Mouse (Mus musculus) G1E (cell line): ENCODE measurements around the gene Shank3. TPM values are rescaled to one million over a fixed set of nuclear protein-coding genes. Genes with fewer than 3 reads are reported as not detected.

Source experiments
- ATAC-seq: 2 replicates; pipeline ENCODE4 v1.8.0; 2016; ENCODE audit warnings: mild to moderate bottlenecking; ENCODE audit not compliant: insufficient number of reproducible peaks, poor library complexity, low FRiP score, severe bottlenecking; ENCODE audit errors: extremely low read depth
- DNase-seq: peaks from one replicate; pipeline ENCODE4 v3.0.0; 2012; ENCODE audit warnings: low spot score
- H3K27me3 ChIP-seq: 2 replicates; pipeline ENCODE4 v1.6.1; 2012; ENCODE audit warnings: mild to moderate bottlenecking, low read length, inconsistent platforms; ENCODE audit not compliant: insufficient read depth
- H3K36me3 ChIP-seq: replicated peaks from 2 replicates; pipeline ENCODE3; 2012; ENCODE audit warnings: mild to moderate bottlenecking, inconsistent platforms
- H3K4me1 ChIP-seq: 2 replicates; pipeline ENCODE4 v1.6.1; 2012; ENCODE audit warnings: low read depth, low read length, inconsistent platforms, mixed read lengths; ENCODE audit not compliant: insufficient read depth
- H3K4me3 ChIP-seq: 2 replicates; pipeline ENCODE4 v1.5.1; 2012; ENCODE audit warnings: low read depth, mild to moderate bottlenecking, inconsistent platforms, low read length, moderate library complexity, mixed read lengths
- H3K9me3 ChIP-seq: replicated peaks from 2 replicates; pipeline ENCODE4 v1.6.1; 2012; ENCODE audit warnings: inconsistent platforms
- CTCF ChIP-seq: IDR thresholded peaks from 2 replicates; pipeline ENCODE4 v1.5.1; 2012; ENCODE audit warnings: low read depth, low read length, inconsistent platforms, mixed read lengths
- GATA1 ChIP-seq: IDR thresholded peaks from 2 replicates; pipeline ENCODE4 v1.6.1; 2012; ENCODE audit warnings: borderline replicate concordance, low read length, inconsistent platforms, mixed read lengths
- GATA2 ChIP-seq: IDR thresholded peaks from 2 replicates; pipeline ENCODE4 v1.6.1; 2012; ENCODE audit warnings: low read depth, low read length, inconsistent platforms, borderline replicate concordance
- POLR2AphosphoS5 ChIP-seq: IDR thresholded peaks from 2 replicates; pipeline ENCODE4 v1.6.1; 2012; ENCODE audit warnings: low read depth, low read length, inconsistent platforms; ENCODE audit not compliant: insufficient replicate concordance
- TAL1 ChIP-seq: conservative IDR thresholded peaks from 2 replicates; pipeline ENCODE4 v1.6.1; 2012; ENCODE audit warnings: low read depth, low read length, inconsistent platforms, mixed read lengths
- polyA plus RNA-seq: library from polyadenylated mRNA; stranded (reverse); fragments of >175 nt; gene quantifications from 2 replicates; pipeline ENCODE4 v1.2.3, GENCODE M21; 2012
- total RNA-seq, 2 experiments: library from RNA; stranded (forward) in 1 of 2; stranded (reverse) in 1 of 2; fragments of 200-1000 nt in 1 of 2; fragments of >200 nt in 1 of 2; fragmentation: Nextera tagmentation in 1 of 2; gene quantifications; 2 replicates each; pipeline ENCODE4 v1.2.3; 2014 to 2017

Gene Shank3
- total and polyA plus RNA-seq, 3 experiments, result 0.40 to 0.55 TPM; not detected in 1

- Histone ChIP-seq H3K4me1 (no peaks in the 10 kb centered on the region; the same call in 1 of the 2 replicates), H3K27me3 (peaks cover 3% of the 10 kb centered on the region; the same call in 1 of the 2 replicates), H3K4me3 (no peak overlapping the region), H3K36me3 (no peaks in the 10 kb centered on the region), H3K9me3 (peaks cover 43% of the 10 kb centered on the region)
- DNase-seq (no peak), ATAC-seq (no peak)
- TF ChIP-seq GATA1, result no peak
Observed at GRCm38 (mm10) chr15:89555591-89555990, 56.2 kb downstream of the Shank3 start.

GRCm38 (mm10) chr15:89556401-89557178, 57.2 kb downstream of the Shank3 start:
- Histone ChIP-seq H3K9me3 (peaks cover 48% of the 10 kb centered on the region), H3K4me1 (no peaks in the 10 kb centered on the region; the same call in 1 of the 2 replicates), H3K27me3 (peaks cover 3% of the 10 kb centered on the region; the same call in 1 of the 2 replicates), H3K4me3 (no peak overlapping the region), H3K36me3 (no peaks in the 10 kb centered on the region)
- ATAC-seq, result no peak
- no peak for DNase-seq
- no peak for TF ChIP-seq GATA1
- TF ChIP-seq GATA2, result no peak
- TF ChIP-seq CTCF, result no peak
- TF ChIP-seq TAL1, result no peak
- TF ChIP-seq POLR2AphosphoS5, result no peak

GRCm38 (mm10) chr15:89557179-89557995, 58.0 kb downstream of the Shank3 start:
- no peak for DNase-seq
- Histone ChIP-seq H3K9me3 (peaks cover 48% of the 10 kb centered on the region), H3K4me1 (no peaks in the 10 kb centered on the region; the same call in 1 of the 2 replicates), H3K36me3 (no peaks in the 10 kb centered on the region), H3K27me3 (peaks cover 3% of the 10 kb centered on the region; the same call in 1 of the 2 replicates), H3K4me3 (no peak overlapping the region)
- ATAC-seq, result no peak
- TF ChIP-seq POLR2AphosphoS5 (no peak), GATA2 (no peak), TAL1 (no peak), GATA1 (no peak), CTCF (no peak)

- Histone ChIP-seq H3K4me1 (no peaks in the 10 kb centered on the region; the same call in 1 of the 2 replicates), H3K4me3 (no peak overlapping the region; the same call in 1 of the 2 replicates), H3K9me3 (peaks cover 48% of the 10 kb centered on the region), H3K36me3 (no peaks in the 10 kb centered on the region), H3K27me3 (peaks cover 3% of the 10 kb centered on the region; the same call in 1 of the 2 replicates)
- no peak for DNase-seq
- ATAC-seq, result no peak
- no peak for TF ChIP-seq TAL1
- no peak for TF ChIP-seq GATA2
- no peak for TF ChIP-seq CTCF
- no peak for TF ChIP-seq GATA1
- TF ChIP-seq POLR2AphosphoS5, result no peak
Observed at GRCm38 (mm10) chr15:89557996-89558390, 58.6 kb downstream of the Shank3 start.

GRCm38 (mm10) chr15:89559202-89559731, 59.8 kb downstream of the Shank3 start:
- Histone ChIP-seq H3K4me3 (no peak overlapping the region), H3K36me3 (no peaks in the 10 kb centered on the region), H3K4me1 (no peaks in the 10 kb centered on the region; the same call in 1 of the 2 replicates), H3K9me3 (peaks cover 44% of the 10 kb centered on the region), H3K27me3 (peaks cover 3% of the 10 kb centered on the region; the same call in 1 of the 2 replicates)
- DNase-seq, result no peak
- no peak for ATAC-seq
- no peak for TF ChIP-seq CTCF
- TF ChIP-seq POLR2AphosphoS5, result no peak
- no peak for TF ChIP-seq TAL1
- no peak for TF ChIP-seq GATA1
- TF ChIP-seq GATA2, result no peak

GRCm38 (mm10) chr15:89568114-89568513, 68.7 kb downstream of the Shank3 start, which contains the start of gene Acr:
Gene Acr, plus strand, starts transcription at chr15:89568326.
- DNase-seq (no peak), ATAC-seq (no peak)
- no peaks in the 10 kb centered on the region for H3K36me3 ChIP-seq
- H3K9me3 ChIP-seq, result 0 out of 2 replicates have a peak, but pooled peaks cover 2% of the 10 kb centered on the region
- no peaks in the 10 kb centered on the region for H3K27me3 ChIP-seq
- no peak within 1 kb of the TSS for H3K4me3 ChIP-seq
- no peaks in the 10 kb centered on the region for H3K4me1 ChIP-seq
- TF ChIP-seq CTCF, result no peak
- no peak for TF ChIP-seq TAL1
- no peak for TF ChIP-seq POLR2AphosphoS5
- no peak for TF ChIP-seq GATA2
